Mouse (Mus musculus) midbrain, embryonic 13.5 days (tissue): ENCODE data around the gene Smyd3. TPM values are rescaled to one million over a fixed set of nuclear protein-coding genes. Genes with fewer than 3 reads are reported as not detected.

ENCODE experiments used
- ATAC-seq: fragments of 200-750 bp; cut with Nextera tagmentation; 2 replicates; pipeline ENCODE4 v1.8.0; 2017; ENCODE audit warnings: mild to moderate bottlenecking, moderate TSS enrichment, moderate library complexity
- H3K27ac ChIP-seq: fragments of 300-500 bp; sonication (generic); 2 replicates; pipeline ENCODE4 v1.5.1; 2015; ENCODE audit warnings: inconsistent platforms, mild to moderate bottlenecking, moderate library complexity
- H3K27me3 ChIP-seq: fragments of 300-500 bp; sonication (generic); 2 replicates; pipeline ENCODE4 v1.6.1; 2015; ENCODE audit warnings: mild to moderate bottlenecking, inconsistent platforms
- H3K36me3 ChIP-seq: fragments of 300-500 bp; sonication (generic); 2 replicates; pipeline ENCODE4 v1.6.1; 2015; ENCODE audit warnings: mild to moderate bottlenecking, inconsistent platforms
- H3K4me1 ChIP-seq: fragments of 300-500 bp; sonication (generic); replicated peaks from 2 replicates; pipeline ENCODE4 v1.6.1; 2015; ENCODE audit warnings: inconsistent platforms
- H3K4me2 ChIP-seq: fragments of 300-500 bp; sonication (generic); replicated peaks from 2 replicates; pipeline ENCODE4 v1.6.1; 2015; ENCODE audit warnings: moderate library complexity, mild to moderate bottlenecking, inconsistent platforms
- H3K4me3 ChIP-seq: fragments of 300-500 bp; sonication (generic); replicated peaks from 2 replicates; pipeline ENCODE4 v1.5.1; 2015; ENCODE audit warnings: mild to moderate bottlenecking, inconsistent platforms
- H3K9ac ChIP-seq: fragments of 300-500 bp; sonication (generic); replicated peaks from 2 replicates; pipeline ENCODE4 v1.6.1; 2015; ENCODE audit warnings: mild to moderate bottlenecking, inconsistent platforms
- H3K9me3 ChIP-seq: fragments of 300-500 bp; sonication (generic); 2 replicates; pipeline ENCODE4 v1.6.1; 2016; ENCODE audit warnings: mild to moderate bottlenecking, inconsistent platforms
- WGBS: fragments of 180-500 bp; shearing (Covaris S2); methylation state at CpG from one replicate; pipeline ENCODE4 v1.1.7; 2015; 5-methylcytosine and 5-hydroxymethylcytosine counted together
- polyA plus RNA-seq: library from polyadenylated mRNA; unstranded; fragments of >200 nt; fragmentation: Nextera tagmentation; extraction: Ambion mirVana; gene quantifications from 2 replicates; pipeline ENCODE4 v1.2.1, GENCODE M21; 2015

Smyd3 gene
- polyA plus RNA-seq, 1 experiment from 2014 or later, result 14.5 TPM

DNA sequence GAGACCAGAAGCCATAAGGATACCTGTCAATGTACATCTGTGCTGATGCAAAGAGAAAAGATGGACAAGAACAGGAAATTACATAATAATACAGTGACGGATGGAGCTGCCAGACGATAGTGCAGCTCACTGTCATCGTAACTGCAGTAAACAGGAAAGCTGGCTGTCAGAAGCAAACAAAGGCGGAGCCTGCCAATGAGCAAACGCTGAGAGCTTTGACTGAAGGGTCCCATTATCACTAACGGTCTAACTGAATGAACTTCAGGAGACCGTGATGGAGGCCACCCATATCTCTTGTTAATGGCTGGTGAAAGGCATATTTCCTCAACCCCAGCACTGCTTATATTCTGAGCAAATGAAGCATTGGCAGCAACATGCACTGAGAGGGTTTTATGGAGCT lies 409.1 kb downstream of the Smyd3 start:
- H3K4me2 ChIP-seq, result no peak overlapping the region

DNA sequence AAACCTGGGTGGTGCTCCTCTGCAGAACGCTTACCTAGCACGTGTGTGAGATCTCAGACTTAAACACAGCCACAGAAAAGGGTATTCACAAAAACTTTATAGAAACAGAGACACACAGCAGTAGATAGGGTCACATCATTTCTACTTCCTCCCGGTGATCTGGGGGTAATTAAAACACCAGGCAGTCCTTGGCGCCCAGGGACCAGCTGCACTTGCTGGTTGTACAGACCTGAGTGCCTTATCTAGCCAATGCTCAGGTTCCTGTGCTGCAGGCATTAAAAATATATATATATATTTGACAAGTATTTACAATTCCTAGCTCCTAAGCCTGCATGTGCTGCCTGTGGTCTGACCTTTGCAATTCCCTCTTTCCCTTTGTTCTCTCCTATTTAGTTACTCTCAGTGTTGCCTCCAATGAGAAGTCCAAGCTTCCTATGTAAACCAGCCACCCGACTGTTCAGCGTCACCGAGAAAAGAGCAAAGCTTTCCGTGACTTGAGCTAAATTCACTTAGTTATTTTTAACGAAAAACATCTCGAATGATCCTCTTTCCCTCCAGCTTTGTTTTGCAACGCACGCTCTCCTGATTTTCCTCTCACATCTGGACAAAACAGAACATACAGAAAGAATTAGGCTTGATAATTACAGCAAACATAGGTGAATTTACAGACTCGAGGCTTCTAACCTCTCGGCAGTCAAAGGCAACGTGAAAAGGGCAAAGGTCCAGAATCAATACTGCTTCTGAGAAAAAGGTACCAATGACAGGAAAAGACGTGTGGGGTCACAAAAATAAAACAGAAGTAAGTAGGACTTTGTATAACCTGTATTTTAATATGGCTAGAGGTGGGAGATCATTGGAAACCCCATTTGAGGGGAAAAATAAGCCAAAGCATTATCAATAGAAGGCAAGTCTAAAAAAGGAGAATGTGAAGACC lies 409.8 kb downstream of the Smyd3 start:
- H3K4me1 ChIP-seq, result peaks cover 30% of the 10 kb centered on the region
- no peak for ATAC-seq
- no peak overlapping the region for H3K4me3 ChIP-seq
- H3K36me3 ChIP-seq, result no peaks in the 10 kb centered on the region
- no peak overlapping the region for H3K27ac ChIP-seq
- H3K9ac ChIP-seq, result no peak overlapping the region
- H3K27me3 ChIP-seq, result peaks cover 45% of the 10 kb centered on the region
- H3K9me3 ChIP-seq, result no peaks in the 10 kb centered on the region
- 65% methylated on average over 16 of the region's 16 CpGs for WGBS
- no peak overlapping the region for H3K4me2 ChIP-seq

More for the DNA sequence above, 409.1 kb downstream of the Smyd3 start:
- no peak for ATAC-seq
- no peaks in the 10 kb centered on the region for H3K36me3 ChIP-seq
- H3K27me3 ChIP-seq, result peaks cover 46% of the 10 kb centered on the region
- peaks cover 30% of the 10 kb centered on the region for H3K4me1 ChIP-seq
- no peak overlapping the region for H3K9ac ChIP-seq
- no peak overlapping the region for H3K4me3 ChIP-seq
- H3K9me3 ChIP-seq, result no peaks in the 10 kb centered on the region
- WGBS, result 52% methylated on average over 7 of the region's 7 CpGs
- H3K27ac ChIP-seq, result no peak overlapping the region

DNA sequence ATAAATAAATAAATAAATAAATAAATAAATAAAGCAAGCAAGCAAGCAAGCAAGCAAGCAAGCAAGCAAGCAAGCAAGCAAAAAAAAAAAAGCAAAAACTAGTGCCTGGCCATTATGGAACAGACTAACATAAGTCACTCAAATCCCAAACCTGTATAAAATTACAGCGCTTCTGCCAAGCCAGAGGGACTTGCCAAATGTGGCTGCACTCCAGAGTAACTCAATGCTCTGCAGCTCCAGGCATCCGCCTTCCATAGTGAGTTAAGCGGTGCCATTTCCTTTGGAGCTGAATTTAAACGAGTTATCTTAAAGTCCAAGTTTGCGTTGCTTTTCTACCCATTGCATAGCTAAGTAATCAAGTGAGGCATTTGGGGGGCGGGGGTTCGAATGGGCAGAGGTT lies 410.6 kb downstream of the Smyd3 start:
- Histone ChIP-seq H3K9ac (no peak overlapping the region), H3K36me3 (no peaks in the 10 kb centered on the region), H3K27ac (peak overlapping the region; percentile 31; the same call in 1 of the 2 replicates), H3K4me1 (peaks cover 30% of the 10 kb centered on the region), H3K4me2 (no peak overlapping the region), H3K27me3 (peaks cover 50% of the 10 kb centered on the region), H3K9me3 (no peaks in the 10 kb centered on the region), H3K4me3 (no peak overlapping the region)
- no peak for ATAC-seq
- WGBS, result 70% methylated on average over 7 of the region's 7 CpGs

DNA sequence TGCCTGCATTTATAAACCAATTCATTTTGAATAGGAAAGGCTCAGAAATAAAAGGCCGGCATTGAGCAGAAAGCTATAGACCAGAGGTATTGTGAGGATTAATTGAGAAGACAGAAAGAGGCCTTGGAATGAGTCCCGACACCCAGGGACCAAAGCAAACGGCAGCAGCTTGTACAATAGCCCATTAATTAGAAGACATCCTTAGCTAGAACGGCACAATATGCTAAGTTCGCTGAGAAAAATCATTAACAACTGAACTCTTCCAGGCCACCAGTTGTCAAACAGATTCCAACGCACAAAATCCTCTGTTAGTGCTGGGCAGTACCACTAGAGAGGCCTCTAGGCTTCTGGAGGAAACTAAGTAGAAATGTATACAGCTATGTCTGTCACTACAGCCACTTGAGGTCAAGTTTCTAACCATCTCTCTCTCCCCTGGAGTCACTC lies 411.1 kb downstream of the Smyd3 start:
- WGBS, result 20% methylated on average over 6 of the region's 6 CpGs
- Histone ChIP-seq H3K27me3 (peaks cover 50% of the 10 kb centered on the region), H3K27ac (peak overlapping the region; percentile 31; the same call in 1 of the 2 replicates), H3K9ac (no peak overlapping the region), H3K4me2 (peak overlapping the region; percentile 4), H3K4me3 (no peak overlapping the region), H3K9me3 (no peaks in the 10 kb centered on the region), H3K36me3 (no peaks in the 10 kb centered on the region), H3K4me1 (peaks cover 30% of the 10 kb centered on the region)
- ATAC-seq, result peak; percentile 69

DNA sequence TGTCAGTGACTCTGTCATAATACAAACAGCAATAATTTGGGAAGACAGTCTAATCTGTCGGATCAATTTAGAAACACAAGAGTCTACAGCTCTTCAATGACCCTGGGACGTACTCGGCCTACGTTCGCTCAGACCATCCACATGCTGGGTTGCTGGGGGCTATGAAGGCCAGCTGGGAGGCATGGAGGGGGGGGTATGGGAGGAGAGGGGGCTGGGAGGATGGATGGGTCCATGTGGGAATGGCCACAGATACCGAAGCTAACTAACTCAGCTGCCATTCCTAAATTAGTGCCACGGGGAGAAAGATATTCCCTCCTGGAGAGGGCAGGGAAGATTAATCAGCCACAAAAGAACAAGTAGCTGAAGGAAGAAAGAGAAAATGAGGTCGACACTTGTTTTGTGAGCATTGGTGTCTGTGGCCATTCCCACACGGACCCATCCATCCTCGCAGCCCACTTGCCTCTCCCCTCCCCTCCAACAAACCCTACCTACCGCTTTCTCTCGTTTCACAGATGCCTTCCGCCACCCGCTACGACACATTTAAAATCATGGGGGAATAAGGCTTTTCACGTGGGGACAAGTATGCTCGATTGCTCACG lies 411.6 kb downstream of the Smyd3 start:
- Histone ChIP-seq H3K9ac (no peak overlapping the region), H3K27me3 (peaks cover 50% of the 10 kb centered on the region), H3K9me3 (no peaks in the 10 kb centered on the region), H3K4me1 (peaks cover 30% of the 10 kb centered on the region), H3K27ac (peak overlapping the region; percentile 31), H3K4me3 (no peak overlapping the region), H3K4me2 (peak overlapping the region; percentile 4), H3K36me3 (no peaks in the 10 kb centered on the region)
- WGBS, result 17% methylated on average over 18 of the region's 18 CpGs
- ATAC-seq, result peak; percentile 70

DNA sequence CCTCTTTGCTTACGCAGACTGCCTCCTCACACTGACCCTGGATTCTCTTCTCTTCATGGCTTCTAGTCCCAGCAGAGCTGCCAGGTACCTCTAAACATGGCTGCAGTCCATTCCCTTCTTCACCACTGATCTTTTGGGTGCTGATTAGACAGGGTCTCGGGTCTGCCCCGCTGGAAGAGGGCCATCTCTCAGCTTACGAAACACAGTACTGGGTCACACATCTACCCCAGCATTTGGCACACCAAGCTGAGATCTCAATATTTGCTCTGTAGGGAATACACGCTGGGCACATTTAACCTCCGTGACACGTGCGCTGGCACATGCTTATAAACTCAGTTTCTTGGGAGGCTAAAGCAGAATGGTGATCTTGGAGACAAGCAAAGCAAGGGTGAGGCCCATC lies 413.4 kb downstream of the Smyd3 start:
- no peak overlapping the region for H3K27ac ChIP-seq
- 95% methylated on average over 8 of the region's 8 CpGs for WGBS
- no peak overlapping the region for H3K4me2 ChIP-seq
- H3K36me3 ChIP-seq, result no peaks in the 10 kb centered on the region
- H3K4me3 ChIP-seq, result no peak overlapping the region
- no peaks in the 10 kb centered on the region for H3K9me3 ChIP-seq
- ATAC-seq, result no peak
- no peak overlapping the region for H3K9ac ChIP-seq
- peaks cover 42% of the 10 kb centered on the region for H3K27me3 ChIP-seq
- peaks cover 30% of the 10 kb centered on the region for H3K4me1 ChIP-seq

DNA sequence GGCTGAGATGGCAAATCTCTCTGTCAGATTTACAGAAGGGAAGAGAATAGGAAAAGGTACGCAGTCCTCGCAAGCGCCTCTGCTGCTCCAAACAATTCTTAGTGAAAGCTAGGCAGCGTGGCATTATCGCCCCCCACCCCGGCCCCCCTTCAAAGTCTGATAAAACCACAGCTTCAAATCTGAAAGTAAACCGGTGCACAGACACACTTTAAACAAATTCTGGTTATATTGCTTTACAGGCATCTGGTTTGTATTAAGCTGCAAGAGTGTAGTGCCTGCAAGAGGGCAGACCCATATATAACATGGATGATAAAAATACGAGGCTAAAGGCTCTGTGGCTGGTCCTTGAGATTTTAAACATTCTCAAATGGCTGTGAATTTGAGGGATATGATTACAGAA lies 420.8 kb downstream of the Smyd3 start:
- Histone ChIP-seq H3K36me3 (no peaks in the 10 kb centered on the region), H3K9me3 (no peaks in the 10 kb centered on the region), H3K27me3 (peaks cover 19% of the 10 kb centered on the region), H3K27ac (no peak overlapping the region), H3K9ac (no peak overlapping the region), H3K4me2 (no peak overlapping the region), H3K4me1 (0 out of 2 replicates have a peak, but pooled peaks cover 3% of the 10 kb centered on the region), H3K4me3 (no peak overlapping the region)
- 87% methylated on average over 8 of the region's 8 CpGs for WGBS
- no peak for ATAC-seq

DNA sequence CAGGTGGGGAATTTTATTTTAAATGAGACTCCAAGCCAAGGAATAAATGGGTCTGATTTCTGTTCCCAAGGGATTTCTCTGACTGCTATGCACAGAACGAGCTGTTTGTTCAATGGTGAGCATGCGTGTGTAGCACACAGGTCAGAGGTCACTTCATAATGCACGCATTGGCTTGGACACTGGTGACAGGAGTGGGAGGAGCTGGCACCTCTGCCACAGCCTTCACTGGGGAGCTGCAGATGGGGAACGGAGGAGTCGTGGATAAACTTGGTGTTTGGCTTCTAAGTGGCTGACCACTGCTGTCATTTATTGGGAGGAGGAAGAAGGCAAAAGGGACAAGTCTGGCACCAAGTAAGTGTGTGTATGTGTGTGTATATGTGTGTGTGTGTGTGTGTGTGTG lies 421.5 kb downstream of the Smyd3 start:
- H3K4me1 ChIP-seq, result 0 out of 2 replicates have a peak, but pooled peaks cover 3% of the 10 kb centered on the region
- 78% methylated on average over 5 of the region's 5 CpGs for whole genome bisulfite sequencing
- no peaks in the 10 kb centered on the region for H3K36me3 ChIP-seq
- no peaks in the 10 kb centered on the region for H3K9me3 ChIP-seq
- ATAC-seq, result no peak
- H3K27me3 ChIP-seq, result peaks cover 19% of the 10 kb centered on the region
- no peak overlapping the region for H3K9ac ChIP-seq
- H3K4me3 ChIP-seq, result no peak overlapping the region
- H3K4me2 ChIP-seq, result no peak overlapping the region
- H3K27ac ChIP-seq, result no peak overlapping the region

DNA sequence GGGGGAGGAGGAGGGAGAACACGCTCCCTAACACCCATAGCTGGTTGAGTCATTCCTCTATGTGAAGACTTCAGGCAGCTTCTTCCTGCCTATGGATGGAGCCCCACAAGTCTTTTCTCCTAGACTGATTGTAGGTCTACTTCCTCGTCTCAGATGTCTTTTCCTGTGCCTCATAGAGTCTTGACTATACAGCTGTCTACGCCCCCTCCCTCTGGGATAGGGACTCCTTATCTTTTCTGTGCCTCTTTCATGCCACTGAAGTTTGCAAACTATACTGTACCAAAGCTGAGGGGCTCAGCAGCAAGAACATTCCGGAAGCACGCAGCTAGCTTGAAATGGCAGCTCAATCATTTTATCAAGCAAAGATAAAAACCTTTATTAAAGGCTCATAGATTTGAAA lies 428.7 kb downstream of the Smyd3 start:
- H3K27me3 ChIP-seq, result peaks cover 21% of the 10 kb centered on the region
- no peak overlapping the region for H3K4me2 ChIP-seq
- no peaks in the 10 kb centered on the region for H3K36me3 ChIP-seq
- 0 out of 2 replicates have a peak, but pooled peaks cover 3% of the 10 kb centered on the region for H3K4me1 ChIP-seq
- no peak overlapping the region for H3K27ac ChIP-seq
- ATAC-seq, result no peak
- H3K4me3 ChIP-seq, result no peak overlapping the region
- no peaks in the 10 kb centered on the region for H3K9me3 ChIP-seq
- 91% methylated on average over 5 of the region's 5 CpGs for WGBS
- H3K9ac ChIP-seq, result no peak overlapping the region

DNA sequence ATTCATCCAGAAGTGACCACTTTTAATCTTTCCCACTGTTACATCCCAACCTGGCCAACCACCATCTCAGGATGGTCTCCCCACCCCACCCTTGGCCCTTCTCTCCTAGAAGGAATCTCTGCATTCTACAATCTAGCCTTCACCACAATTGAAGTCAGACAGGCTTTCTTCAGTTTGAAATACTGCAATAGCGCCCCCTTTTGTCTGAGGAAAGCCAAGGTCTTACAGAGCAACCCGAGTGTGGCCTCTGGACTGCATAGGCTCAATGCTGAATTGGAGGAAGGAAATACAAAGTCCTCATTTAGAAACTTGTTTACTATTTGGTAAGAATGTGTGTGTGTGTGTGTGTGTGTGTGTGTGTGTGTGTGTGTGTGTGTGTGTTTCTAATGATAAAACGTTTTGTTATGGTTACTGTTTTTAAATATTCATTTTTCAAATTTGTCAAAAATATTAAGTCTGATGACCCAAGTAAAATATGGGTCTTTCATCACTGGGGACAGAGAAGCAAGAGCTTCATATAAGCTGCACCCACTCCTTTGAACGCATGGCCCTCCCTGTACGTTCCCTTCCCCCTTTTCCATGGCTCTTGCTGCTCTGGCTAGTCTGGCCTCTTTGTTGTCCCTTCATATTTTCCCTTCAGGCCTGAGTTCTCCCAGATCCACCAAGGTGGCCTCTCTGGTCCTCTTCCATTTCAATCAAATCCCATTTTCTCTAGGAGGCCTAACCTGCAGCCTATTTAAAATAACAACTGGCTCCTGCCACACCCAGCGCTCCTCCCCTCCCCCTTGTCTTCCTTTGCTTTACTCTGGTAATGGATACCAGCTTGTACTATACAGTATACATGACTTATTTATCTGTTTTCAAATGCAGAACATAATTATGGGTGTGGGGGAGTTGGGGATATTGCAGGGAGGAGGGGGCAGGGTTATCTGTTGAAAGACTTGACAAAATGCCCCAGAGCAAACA lies 430.5 kb downstream of the Smyd3 start:
- Histone ChIP-seq H3K4me1 (0 out of 2 replicates have a peak, but pooled peaks cover 3% of the 10 kb centered on the region), H3K9ac (no peak overlapping the region), H3K27ac (no peak overlapping the region), H3K27me3 (peaks cover 11% of the 10 kb centered on the region; the same call in 1 of the 2 replicates), H3K4me2 (no peak overlapping the region), H3K4me3 (no peak overlapping the region), H3K9me3 (no peaks in the 10 kb centered on the region), H3K36me3 (no peaks in the 10 kb centered on the region)
- WGBS, result 56% methylated on average over 6 of the region's 6 CpGs
- ATAC-seq, result no peak

DNA sequence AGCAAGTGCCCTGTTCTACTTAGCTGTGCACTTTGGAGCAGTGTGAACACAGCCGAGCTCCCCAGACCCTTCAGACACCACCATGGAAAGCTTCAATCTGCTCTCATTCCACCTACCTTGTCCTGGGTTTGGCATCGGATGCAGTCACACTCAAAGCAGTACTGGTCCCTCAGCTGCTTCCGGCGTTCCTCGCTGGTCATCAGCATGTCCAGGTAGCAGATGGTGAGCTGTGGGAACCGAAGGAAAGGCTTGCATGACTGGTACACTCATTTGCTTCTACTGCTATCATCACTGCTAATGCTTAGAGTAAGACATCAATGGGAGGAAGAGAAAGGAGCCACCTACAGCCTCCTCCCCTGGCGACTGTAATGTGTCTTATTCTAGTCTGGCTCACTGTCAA lies 431.6 kb downstream of the Smyd3 start:
- Histone ChIP-seq H3K4me3 (no peak overlapping the region), H3K4me2 (no peak overlapping the region), H3K9ac (no peak overlapping the region), H3K9me3 (no peaks in the 10 kb centered on the region), H3K36me3 (no peaks in the 10 kb centered on the region), H3K27ac (no peak overlapping the region), H3K27me3 (peaks cover 11% of the 10 kb centered on the region; the same call in 1 of the 2 replicates), H3K4me1 (no peaks in the 10 kb centered on the region)
- no peak for ATAC-seq
- 93% methylated on average over 7 of the region's 7 CpGs for WGBS
